Mouse (Mus musculus) cortical plate, adult 2 months (tissue): ENCODE results near the gene Zdhhc9.

ENCODE experiments used
- CTCF ChIP-seq: fragments of 200-500 bp; IDR thresholded peaks from 2 replicates; pipeline ENCODE4 v1.5.1; 2011; ENCODE audit warnings: mild to moderate bottlenecking, control low read depth, low read length; ENCODE audit not compliant: insufficient read depth; ENCODE audit errors: extremely low read depth
- POLR2A ChIP-seq: fragments of 200-500 bp; IDR thresholded peaks from 2 replicates; pipeline ENCODE4 v1.6.1; 2011; ENCODE audit warnings: mild to moderate bottlenecking, low read length, control low read depth; ENCODE audit not compliant: insufficient read depth; ENCODE audit errors: extremely low read depth

DNA sequence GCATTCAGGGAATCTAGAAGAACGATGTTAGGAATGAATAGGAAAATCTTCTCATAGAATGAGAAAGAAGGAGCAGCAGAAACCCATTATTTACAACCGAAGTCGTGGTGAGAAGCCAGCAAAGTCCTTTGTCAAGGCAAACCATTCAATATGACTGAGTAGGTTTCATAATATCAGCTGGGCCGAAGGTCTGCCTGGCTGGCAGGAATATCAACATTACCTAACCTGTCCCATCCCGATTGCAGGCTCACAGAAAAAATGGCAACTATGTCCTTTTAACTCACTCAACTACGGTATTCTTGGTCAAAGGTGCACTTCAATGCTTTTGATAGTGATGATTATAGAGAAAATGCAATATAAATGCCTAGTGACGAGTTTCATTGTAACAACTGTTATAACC, 17.5 kb upstream of the Zdhhc9 start:
- TF ChIP-seq CTCF (no peak), POLR2A (no peak)
